Mouse (Mus musculus) ovary, postnatal 36 days (tissue): ENCODE measurements around the gene Ccdc69.

ENCODE experiments used
- DNase-seq: peaks from one replicate; pipeline ENCODE4 v3.0.0; 2022; ENCODE audit warnings: low spot score, mixed read lengths

Gene Ccdc69

GRCm38 (mm10) chr11:55008230-55008629 lies 69.7 kb downstream of the Ccdc69 start:
- no peak for DNase-seq

GRCm38 (mm10) chr11:55005684-55006083 lies 72.2 kb downstream of the Ccdc69 start:
- DNase-seq: no peak

GRCm38 (mm10) chr11:55004970-55005502 lies 72.9 kb downstream of the Ccdc69 start:
- no peak for DNase-seq
